ENCODE assay signal across 8 mouse cellular contexts in genomic region chr2:154603638-154604153, GRCm38 (mm10). TPM values are rescaled to one million over a fixed set of nuclear protein-coding genes. Genes with fewer than 3 reads are reported as not detected.
DNase-seq lines count a peak whose midpoint lies in the region; ATAC-seq and TF ChIP-seq lines count a peak whose summit lies in the region.

Gene Pxmp4 (minus strand): TSS chr2:154603708.

- WGBS in embryonic facial prominence, embryonic 14.5 days: under 1% methylated on average over 13 of the region's 13 CpGs
- WGBS in heart, adult 2 months: under 1% methylated on average over 13 of the region's 13 CpGs
- WGBS in limb, embryonic 13.5 days: under 1% methylated on average over 13 of the region's 13 CpGs
- WGBS in midbrain, embryonic 16.5 days: under 1% methylated on average over 13 of the region's 13 CpGs

- intact Hi-C loops in heart, adult 2 months (cut with DNase I): loop anchor here (2.0 kb wide), 1 partner anchor 33 kb away; no protein-coding TSS in a partner anchor

- peaks cover 8% of the 10 kb centered on the region for H3K4me1 ChIP-seq in embryonic facial prominence, embryonic 14.5 days (ENCODE audit: control insufficient read depth, insufficient read depth, low read length)
- H3K4me1 ChIP-seq in heart, adult 2 months (ENCODE audit: control insufficient read depth, insufficient read depth, low read length): peaks cover 2% of the 10 kb centered on the region
- H3K4me1 ChIP-seq in limb, embryonic 13.5 days: peaks cover 12% of the 10 kb centered on the region
- peaks cover 12% of the 10 kb centered on the region for H3K4me1 ChIP-seq in midbrain, embryonic 16.5 days (ENCODE audit: control insufficient read depth, insufficient read depth, low read length)

- H3K9me3 ChIP-seq in embryonic facial prominence, embryonic 14.5 days (ENCODE audit: control insufficient read depth, low read length): no peaks in the 10 kb centered on the region
- no peaks in the 10 kb centered on the region for H3K9me3 ChIP-seq in limb, embryonic 13.5 days
- no peaks in the 10 kb centered on the region for H3K9me3 ChIP-seq in midbrain, embryonic 16.5 days (replicated peaks; ENCODE audit: control insufficient read depth, low read length, poor library complexity, severe bottlenecking)

- no peak for TF ChIP-seq EP300 in heart, adult 2 months (IDR thresholded peaks at IDR 0.05; ENCODE audit: insufficient read depth, low read depth, low read length)

- peak; percentile 100 for DNase-seq in 3T3-L1 (ENCODE audit: low read depth, low spot score)
- DNase-seq in adrenal gland, postnatal 4 days (ENCODE audit: low spot score in 2 of 2): peak; percentile 90 to 96
- peak; percentile 99 for DNase-seq in embryonic facial prominence, embryonic 14.5 days (ENCODE audit: low spot score)
- DNase-seq in heart, adult 2 months: peak; percentile 99
- peak; percentile 100 for DNase-seq in kidney, adult 8-10 months
- DNase-seq in spleen, postnatal 10 days (ENCODE audit: low spot score in 2 of 2): peak; percentile 98 to 99

- H3K9ac ChIP-seq in embryonic facial prominence, embryonic 14.5 days (ENCODE audit: low read depth, low read length): peak within 1 kb of the TSS; percentile 77
- peak within 1 kb of the TSS; percentile 97 for H3K9ac ChIP-seq in heart, adult 2 months (ENCODE audit: low read depth, low read length)
- H3K9ac ChIP-seq in limb, embryonic 13.5 days: peak within 1 kb of the TSS; percentile 85
- peak within 1 kb of the TSS; percentile 77 for H3K9ac ChIP-seq in midbrain, embryonic 16.5 days (ENCODE audit: low read depth, low read length)

- no peaks in the 10 kb centered on the region for H3K36me3 ChIP-seq in embryonic facial prominence, embryonic 14.5 days (ENCODE audit: control insufficient read depth, insufficient read depth, low read length)
- no peaks in the 10 kb centered on the region for H3K36me3 ChIP-seq in heart, adult 2 months (ENCODE audit: control insufficient read depth, insufficient read depth, low read length)
- no peaks in the 10 kb centered on the region for H3K36me3 ChIP-seq in limb, embryonic 13.5 days
- H3K36me3 ChIP-seq in midbrain, embryonic 16.5 days (ENCODE audit: control insufficient read depth, insufficient read depth, low read length): no peaks in the 10 kb centered on the region

- no peaks in the 10 kb centered on the region for H3K27me3 ChIP-seq in embryonic facial prominence, embryonic 14.5 days (replicated peaks; ENCODE audit: control insufficient read depth, insufficient read depth, low read length)
- H3K27me3 ChIP-seq in heart, adult 2 months (ENCODE audit: control insufficient read depth, insufficient read depth, low read length): no peaks in the 10 kb centered on the region
- 0 out of 2 replicates have a peak, but pooled peaks cover 4% of the 10 kb centered on the region for H3K27me3 ChIP-seq in limb, embryonic 13.5 days
- H3K27me3 ChIP-seq in midbrain, embryonic 16.5 days (ENCODE audit: control insufficient read depth, insufficient read depth, low read depth, low read length): no peaks in the 10 kb centered on the region

- peak; percentile 100 for ATAC-seq in embryonic facial prominence, embryonic 14.5 days (ENCODE audit: low read depth)
- ATAC-seq in limb, embryonic 13.5 days (ENCODE audit: low FRiP score, low read depth): peak; percentile 100
- peak; percentile 100 for ATAC-seq in midbrain, embryonic 16.5 days

- TF ChIP-seq CTCF in heart, adult 2 months (IDR thresholded peaks at IDR 0.05): no peak

- no peaks in the 10 kb centered on the region for H3K79me2 ChIP-seq in heart, adult 2 months (replicated peaks; ENCODE audit: control insufficient read depth, insufficient read depth, low read length)

- peak; percentile 74 for TF ChIP-seq POLR2A in heart, adult 2 months (IDR thresholded peaks at IDR 0.05; ENCODE audit: insufficient read depth, low read depth, low read length)

- H3K4me3 ChIP-seq in embryonic facial prominence, embryonic 14.5 days (ENCODE audit: low read depth, low read length): peak within 1 kb of the TSS; percentile 63
- peak within 1 kb of the TSS; percentile 97 for H3K4me3 ChIP-seq in heart, adult 2 months
- H3K4me3 ChIP-seq in limb, embryonic 13.5 days: peak within 1 kb of the TSS; percentile 81
- H3K4me3 ChIP-seq in midbrain, embryonic 16.5 days (ENCODE audit: low read depth, low read length): peak within 1 kb of the TSS; percentile 55

- H3K4me2 ChIP-seq in embryonic facial prominence, embryonic 14.5 days (ENCODE audit: low read depth, low read length): peak within 1 kb of the TSS; percentile 79
- peak within 1 kb of the TSS; percentile 84 for H3K4me2 ChIP-seq in limb, embryonic 13.5 days (replicated peaks)
- H3K4me2 ChIP-seq in midbrain, embryonic 16.5 days (ENCODE audit: low read length): peak within 1 kb of the TSS; percentile 83

- no peak within 1 kb of the TSS; the same call in 1 of the 2 replicates for H3K27ac ChIP-seq in embryonic facial prominence, embryonic 14.5 days (replicated peaks; ENCODE audit: low read depth, low read length)
- peak within 1 kb of the TSS; percentile 92 for H3K27ac ChIP-seq in heart, adult 2 months
- no peak within 1 kb of the TSS for H3K27ac ChIP-seq in limb, embryonic 13.5 days
- peak within 1 kb of the TSS; percentile 35; the same call in 1 of the 2 replicates for H3K27ac ChIP-seq in midbrain, embryonic 16.5 days (ENCODE audit: low read length)

RNA-seq across cellular contexts. Expression of gene Pxmp4, which starts in this region (rescaled TPM):
- 10 to 100 TPM; 29.8 to 34.2 TPM for total RNA-seq in adrenal gland, postnatal 4 days (2021)
- polyA plus RNA-seq in embryonic facial prominence, embryonic 14.5 days (2014; fragmentation: Nextera tagmentation; extraction: Ambion mirVana): 24.1 and 26.9 TPM in 2 replicates
- 10 to 100 TPM; 20.9 to 21.5 TPM for total RNA-seq in heart, adult 2 months (2021)
- polyA plus RNA-seq in heart, adult 2 months (2012; rRNA removed): 47.2 and 49.9 TPM in 2 replicates
- 18.8 and 21.6 TPM in 2 replicates for polyA plus RNA-seq in limb, embryonic 13.5 days (2015; fragmentation: Nextera tagmentation; extraction: Ambion mirVana)
- polyA plus RNA-seq in midbrain, embryonic 16.5 days (2015; fragmentation: Nextera tagmentation; extraction: Ambion mirVana): 14.1 and 15.9 TPM in 2 replicates

Comparison
In these comparisons a context has a peak if more than half of its experiments do, and no peak if none do; other contexts are left out.
1. H3K27ac ChIP-seq: peak in heart, adult 2 months (single experiment) and midbrain, embryonic 16.5 days (single experiment); none in embryonic facial prominence, embryonic 14.5 days (single experiment) and limb, embryonic 13.5 days (single experiment).
2. Peak in every context shown above with its lines, with median percentiles within 50 percentile points of each other: DNase-seq, ATAC-seq, H3K4me2 ChIP-seq, H3K4me3 ChIP-seq and H3K9ac ChIP-seq.